Mouse (Mus musculus): ENCODE measurements around the gene Dppa3. TPM values are rescaled to one million over a fixed set of nuclear protein-coding genes. Genes with fewer than 3 reads are reported as not detected.
A peak's percentile ranks its signal among the peaks of the same experiment; 100 is the strongest.

The Dppa3 gene
- total and polyA plus RNA-seq, 3 experiments: not detected

- DNase-seq (ENCODE audit: low read depth, low spot score): no peak
- Histone ChIP-seq H3K79me2 (ENCODE audit: control insufficient read depth, insufficient read depth, low read length, poor library complexity) (no peaks in the 10 kb centered on the region), H3K4me1 (ENCODE audit: control insufficient read depth in 1 of 2, insufficient read depth in 2 of 2, low read length in 2 of 2) (no peaks in the 10 kb centered on the region), H3K9ac (ENCODE audit: control insufficient read depth, low read depth, low read length, poor library complexity, severe bottlenecking) (no peak overlapping the region), H3K36me3 (ENCODE audit: control insufficient read depth in 1 of 2, insufficient read depth in 2 of 2, low read length in 2 of 2) (no peaks in the 10 kb centered on the region), H3K27me3 (ENCODE audit: control insufficient read depth in 1 of 2, insufficient read depth in 2 of 2, low read length in 2 of 2) (peaks cover 1 to 4% of the 10 kb centered on the region in 2 experiments; a peak in 3 of 4 replicates), H3K4me3 (ENCODE audit: control insufficient read depth in 1 of 2, insufficient read depth in 1 of 2, low read depth in 2 of 2, low read length in 2 of 2) (no peak overlapping the region), H3K9me3 (replicated peaks; ENCODE audit: insufficient read depth, low read length) (no peaks in the 10 kb centered on the region), H3K27ac (ENCODE audit: control insufficient read depth, low read depth, low read length) (no peak overlapping the region)
- no peak for TF ChIP-seq MXI1 (IDR thresholded peaks at IDR 0.05; ENCODE audit: low read depth, low read length)
- no peak for TF ChIP-seq UBTF (IDR thresholded peaks at IDR 0.05; ENCODE audit: borderline replicate concordance, insufficient read depth, low read depth, low read length)
- no peak for TF ChIP-seq E2F4 (IDR thresholded peaks at IDR 0.05; ENCODE audit: borderline replicate concordance, low read depth, low read length)
- TF ChIP-seq KAT2A (conservative IDR thresholded peaks at IDR 0.05; ENCODE audit: low read depth, low read length): no peak
- TF ChIP-seq MYC (IDR thresholded peaks at IDR 0.05; ENCODE audit: low read depth, low read length): no peak
- no peak for TF ChIP-seq ZKSCAN1 (IDR thresholded peaks at IDR 0.05; ENCODE audit: low read depth, low read length)
- TF ChIP-seq MYB (IDR thresholded peaks at IDR 0.05; ENCODE audit: low read depth, low read length): no peak
Observed at GRCm38 (mm10) chr6:122668823-122669222, 42.6 kb downstream of the Dppa3 start.

- no peaks in the 10 kb centered on the region for H3K79me2 ChIP-seq (ENCODE audit: control insufficient read depth, insufficient read depth, low read length, poor library complexity)
- H3K9me3 ChIP-seq (replicated peaks; ENCODE audit: insufficient read depth, low read length): no peaks in the 10 kb centered on the region
- no peak; the same call in 1 of the 2 replicates for TF ChIP-seq ZNF384 (IDR thresholded peaks at IDR 0.05; ENCODE audit: low read depth, low read length)
- TF ChIP-seq BHLHE40 (IDR thresholded peaks at IDR 0.05; ENCODE audit: borderline replicate concordance, low read depth, low read length): 0 out of 2 replicates have a peak, but pooled peaks have one; percentile 12
- TF ChIP-seq CTCF (IDR thresholded peaks at IDR 0.05 in 2 of 3, conservative IDR thresholded peaks at IDR 0.05 in 1 of 3; ENCODE audit: control insufficient read depth in 1 of 3, insufficient read depth in 1 of 3, low read depth in 2 of 3, low read length in 3 of 3, poor library complexity in 1 of 3, severe bottlenecking in 1 of 3): peak; percentile 97 to 100 (median 99)
- peak; percentile 81 for TF ChIP-seq ZC3H11A (IDR thresholded peaks at IDR 0.05; ENCODE audit: low read depth, low read length)
- TF ChIP-seq GATA1 (IDR thresholded peaks at IDR 0.05; ENCODE audit: low read depth, low read length): no peak
- TF ChIP-seq POLR2A (IDR thresholded peaks at IDR 0.05; ENCODE audit: control insufficient read depth in 1 of 2, insufficient read depth in 1 of 2, low read depth in 1 of 2, low read length in 2 of 2, poor library complexity in 1 of 2): no peak
- TF ChIP-seq ELF1 (IDR thresholded peaks at IDR 0.05; ENCODE audit: low read depth, low read length): 0 out of 2 replicates have a peak, but pooled peaks have one; percentile 9
- peak; percentile 88 for TF ChIP-seq RAD21 (IDR thresholded peaks at IDR 0.05; ENCODE audit: low read depth, low read length)
- TF ChIP-seq UBTF (IDR thresholded peaks at IDR 0.05; ENCODE audit: borderline replicate concordance, insufficient read depth, low read depth, low read length): no peak
- 0 out of 2 replicates have a peak, but pooled peaks have one; percentile 52 for TF ChIP-seq MYC (IDR thresholded peaks at IDR 0.05; ENCODE audit: low read depth, low read length)
- no peak for TF ChIP-seq ZKSCAN1 (IDR thresholded peaks at IDR 0.05; ENCODE audit: low read depth, low read length)
- TF ChIP-seq SIN3A (IDR thresholded peaks at IDR 0.05; ENCODE audit: low read length): no peak
- no peak for TF ChIP-seq TAL1 (IDR thresholded peaks at IDR 0.05; ENCODE audit: low read length)
- TF ChIP-seq KAT2A (conservative IDR thresholded peaks at IDR 0.05; ENCODE audit: low read depth, low read length): no peak
- no peak for TF ChIP-seq EP300 (IDR thresholded peaks at IDR 0.05; ENCODE audit: low read depth in 1 of 2, low read length in 2 of 2)
- peak; percentile 91 for TF ChIP-seq SMC3 (IDR thresholded peaks at IDR 0.05; ENCODE audit: low read depth, low read length)
- no peak for TF ChIP-seq E2F4 (IDR thresholded peaks at IDR 0.05; ENCODE audit: borderline replicate concordance, low read depth, low read length)
- no peaks in the 10 kb centered on the region for H3K36me3 ChIP-seq (ENCODE audit: control insufficient read depth in 1 of 2, insufficient read depth in 2 of 2, low read length in 2 of 2)
- no peaks in the 10 kb centered on the region for H3K4me1 ChIP-seq (ENCODE audit: control insufficient read depth in 1 of 2, insufficient read depth in 2 of 2, low read length in 2 of 2)
- no peak overlapping the region for H3K4me3 ChIP-seq (ENCODE audit: control insufficient read depth in 1 of 2, insufficient read depth in 1 of 2, low read depth in 2 of 2, low read length in 2 of 2)
- no peak overlapping the region for H3K27ac ChIP-seq (ENCODE audit: control insufficient read depth, low read depth, low read length)
- peak; percentile 93 for DNase-seq (ENCODE audit: low read depth, low spot score)
- peaks cover 0 to 3% of the 10 kb centered on the region in 2 experiments; a peak in 2 of 4 replicates for H3K27me3 ChIP-seq (ENCODE audit: control insufficient read depth in 1 of 2, insufficient read depth in 2 of 2, low read length in 2 of 2)
- H3K9ac ChIP-seq (ENCODE audit: control insufficient read depth, low read depth, low read length, poor library complexity, severe bottlenecking): no peak overlapping the region
Observed at GRCm38 (mm10) chr6:122669406-122670200, 43.4 kb downstream of the Dppa3 start.
